Mouse (Mus musculus) MEL (cell line): Measurements from ENCODE around the gene Commd4. TPM values are rescaled to one million over a fixed set of nuclear protein-coding genes. Genes with fewer than 3 reads are reported as not detected.
A peak's percentile ranks its signal among the peaks of the same experiment; 100 is the strongest.

Source experiments
- DNase-seq: peaks from one replicate; pipeline ENCODE4 v3.0.0; 2011; ENCODE audit warnings: low read depth, low spot score
- H3K27ac ChIP-seq: 2 replicates; pipeline ENCODE4 v1.5.1; 2012; ENCODE audit warnings: low read depth, mild to moderate bottlenecking, control low read depth, low read length, moderate library complexity; ENCODE audit not compliant: control insufficient read depth
- H3K27me3 ChIP-seq, 2 experiments: fragments of 150-350 bp in 1 of 2; sonication (generic) in 1 of 2; 2 replicates each; pipeline ENCODE4 v1.6.1; 2012; ENCODE audit warnings: low read length in 2 of 2, mild to moderate bottlenecking in 2 of 2, improper control_type of control experiment in 1 of 2, moderate library complexity in 1 of 2; ENCODE audit not compliant: insufficient read depth in 2 of 2, control insufficient read depth in 1 of 2
- H3K36me3 ChIP-seq, 2 experiments: 2 replicates each; pipeline ENCODE4 v1.6.1; 2012 to 2014; ENCODE audit warnings: low read length in 2 of 2, improper control_type of control experiment in 1 of 2, inconsistent platforms in 1 of 2, mild to moderate bottlenecking in 1 of 2; ENCODE audit not compliant: insufficient read depth in 2 of 2, control insufficient read depth in 1 of 2
- H3K4me1 ChIP-seq, 2 experiments: fragments of 150-350 bp in 1 of 2; sonication (generic) in 1 of 2; 2 replicates each; pipeline ENCODE4 v1.6.1; 2012; ENCODE audit warnings: low read length in 2 of 2, improper control_type of control experiment in 1 of 2, mild to moderate bottlenecking in 1 of 2; ENCODE audit not compliant: insufficient read depth in 2 of 2, control insufficient read depth in 1 of 2
- H3K4me3 ChIP-seq, 2 experiments: fragments of 150-350 bp in 1 of 2; sonication (generic) in 1 of 2; 2 replicates each; pipeline ENCODE4 v1.5.1; 2012; ENCODE audit warnings: low read depth in 2 of 2, low read length in 2 of 2, mild to moderate bottlenecking in 2 of 2, moderate library complexity in 2 of 2, control low read depth in 1 of 2, improper control_type of control experiment in 1 of 2; ENCODE audit not compliant: control insufficient read depth in 1 of 2, insufficient read depth in 1 of 2
- H3K79me2 ChIP-seq: 2 replicates; pipeline ENCODE4 v1.6.1; 2012; ENCODE audit warnings: mild to moderate bottlenecking, low read length, moderate library complexity; ENCODE audit not compliant: control insufficient read depth, poor library complexity, insufficient read depth
- H3K9ac ChIP-seq: 2 replicates; pipeline ENCODE4 v1.6.1; 2012; ENCODE audit warnings: low read depth, mild to moderate bottlenecking, control low read depth, low read length, moderate library complexity; ENCODE audit not compliant: control insufficient read depth, poor library complexity, severe bottlenecking
- H3K9me3 ChIP-seq: fragments of 150-350 bp; sonication (generic); replicated peaks from 2 replicates; pipeline ENCODE4 v1.6.1; 2012; ENCODE audit warnings: mild to moderate bottlenecking, low read length, improper control_type of control experiment, moderate library complexity; ENCODE audit not compliant: insufficient read depth
- BHLHE40 ChIP-seq: IDR thresholded peaks from 2 replicates; pipeline ENCODE4 v1.6.1; 2012; ENCODE audit warnings: low read depth, mild to moderate bottlenecking, inconsistent platforms, low read length, improper control_type of control experiment, borderline replicate concordance
- MAZ ChIP-seq: IDR thresholded peaks from 2 replicates; pipeline ENCODE4 v1.6.1; 2012; ENCODE audit warnings: low read depth, mild to moderate bottlenecking, inconsistent platforms, low read length, improper control_type of control experiment
- MYC ChIP-seq: IDR thresholded peaks from 2 replicates; pipeline ENCODE4 v1.6.1; 2011; ENCODE audit warnings: low read depth, mild to moderate bottlenecking, low read length, improper control_type of control experiment, moderate library complexity
- POLR2A ChIP-seq, 2 experiments: IDR thresholded peaks; 2 replicates each; pipeline ENCODE4 v1.6.1; 2011 to 2012; ENCODE audit warnings: low read length in 2 of 2, mild to moderate bottlenecking in 2 of 2, control low read depth in 1 of 2, improper control_type of control experiment in 1 of 2, low read depth in 1 of 2, moderate library complexity in 1 of 2; ENCODE audit not compliant: control insufficient read depth in 1 of 2, insufficient read depth in 1 of 2, poor library complexity in 1 of 2
- POLR2AphosphoS5 ChIP-seq: IDR thresholded peaks from 2 replicates; pipeline ENCODE4 v1.6.1; 2012; ENCODE audit warnings: low read depth, borderline replicate concordance, mild to moderate bottlenecking, inconsistent platforms, low read length, moderate library complexity, mixed read lengths
- TCF12 ChIP-seq: IDR thresholded peaks from 2 replicates; pipeline ENCODE4 v1.6.1; 2014; ENCODE audit warnings: low read depth, mild to moderate bottlenecking, inconsistent platforms, low read length, improper control_type of control experiment, moderate library complexity
- UBTF ChIP-seq: IDR thresholded peaks from 2 replicates; pipeline ENCODE4 v1.6.1; 2012; ENCODE audit warnings: low read depth, mild to moderate bottlenecking, inconsistent platforms, low read length, improper control_type of control experiment, moderate library complexity, borderline replicate concordance; ENCODE audit not compliant: insufficient read depth
- ZKSCAN1 ChIP-seq: IDR thresholded peaks from 2 replicates; pipeline ENCODE4 v1.6.1; 2012; ENCODE audit warnings: low read depth, mild to moderate bottlenecking, inconsistent platforms, low read length, improper control_type of control experiment, moderate library complexity
- ZNF384 ChIP-seq: IDR thresholded peaks from 2 replicates; pipeline ENCODE4 v1.6.1; 2012; ENCODE audit warnings: low read depth, mild to moderate bottlenecking, inconsistent platforms, low read length, improper control_type of control experiment
- polyA plus RNA-seq, 2 experiments: library from polyadenylated mRNA; stranded (reverse) in 1 of 2; unstranded in 1 of 2; fragments of >175 nt in 1 of 2; fragments of >200 nt in 1 of 2; gene quantifications; 2 replicates each; pipeline versions ENCODE4 v1.2.1 to v1.2.4; 2012; ENCODE audit warnings: low replicate concordance in 2 of 2, low read depth in 1 of 2; ENCODE audit not compliant: insufficient read length in 2 of 2, insufficient read depth in 1 of 2, missing spikeins in 1 of 2
- total RNA-seq: library from RNA; depleted of rRNA; stranded (reverse); fragments of 300-350 nt; gene quantifications from 2 replicates; pipeline ENCODE4 v1.2.3, GENCODE M21; 2012

The Commd4 gene
- total and polyA plus RNA-seq, 3 experiments = 89.7 to 90.6 TPM; not detected in 1

DNA sequence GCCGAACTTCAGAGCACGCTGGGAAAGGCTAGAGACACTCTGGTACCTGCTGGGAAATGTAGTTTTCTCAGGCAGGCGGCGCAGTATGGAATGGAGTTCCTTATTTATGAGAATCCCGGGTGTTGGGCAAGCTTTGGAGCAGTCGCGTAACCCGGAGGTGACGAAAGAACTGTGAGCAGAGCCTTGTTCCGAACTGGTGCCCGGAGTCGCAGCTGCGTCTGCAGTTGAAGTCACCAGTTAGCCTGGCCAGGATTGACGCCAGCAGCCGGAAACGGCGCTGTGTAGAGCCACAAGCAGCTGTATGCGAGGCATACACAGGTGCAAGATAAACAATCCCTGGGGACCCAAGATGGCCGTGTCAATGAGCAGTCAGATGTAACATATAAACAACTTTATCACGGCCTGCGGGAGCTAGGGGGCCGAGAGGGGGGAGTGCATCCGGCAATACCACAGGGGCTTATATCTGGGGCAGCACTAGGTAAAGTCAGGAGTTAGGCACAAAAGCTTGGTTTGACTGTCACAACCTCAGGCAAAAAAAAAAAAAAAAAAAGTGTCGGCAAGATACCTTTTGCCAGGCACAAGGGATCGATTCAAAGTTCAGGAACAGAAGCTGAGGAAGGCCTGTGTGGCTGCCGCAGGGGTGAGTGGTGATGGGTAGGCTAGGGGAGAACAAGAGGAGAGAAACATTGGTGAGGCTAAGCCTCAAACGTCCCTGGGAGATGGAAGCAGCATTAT is 9.8 kb downstream of the Commd4 start, which contains the start of gene Neil1 (continued):
- peak; percentile 40; the same call in 1 of the 2 replicates for TF ChIP-seq POLR2AphosphoS5
- TF ChIP-seq MAZ = peak; percentile 69; the same call in 1 of the 2 replicates
- TF ChIP-seq ZNF384 = peak; percentile 84
- peak; percentile 57 for TF ChIP-seq MYC
- TF ChIP-seq BHLHE40 = no peak
- no peak for TF ChIP-seq UBTF

DNA sequence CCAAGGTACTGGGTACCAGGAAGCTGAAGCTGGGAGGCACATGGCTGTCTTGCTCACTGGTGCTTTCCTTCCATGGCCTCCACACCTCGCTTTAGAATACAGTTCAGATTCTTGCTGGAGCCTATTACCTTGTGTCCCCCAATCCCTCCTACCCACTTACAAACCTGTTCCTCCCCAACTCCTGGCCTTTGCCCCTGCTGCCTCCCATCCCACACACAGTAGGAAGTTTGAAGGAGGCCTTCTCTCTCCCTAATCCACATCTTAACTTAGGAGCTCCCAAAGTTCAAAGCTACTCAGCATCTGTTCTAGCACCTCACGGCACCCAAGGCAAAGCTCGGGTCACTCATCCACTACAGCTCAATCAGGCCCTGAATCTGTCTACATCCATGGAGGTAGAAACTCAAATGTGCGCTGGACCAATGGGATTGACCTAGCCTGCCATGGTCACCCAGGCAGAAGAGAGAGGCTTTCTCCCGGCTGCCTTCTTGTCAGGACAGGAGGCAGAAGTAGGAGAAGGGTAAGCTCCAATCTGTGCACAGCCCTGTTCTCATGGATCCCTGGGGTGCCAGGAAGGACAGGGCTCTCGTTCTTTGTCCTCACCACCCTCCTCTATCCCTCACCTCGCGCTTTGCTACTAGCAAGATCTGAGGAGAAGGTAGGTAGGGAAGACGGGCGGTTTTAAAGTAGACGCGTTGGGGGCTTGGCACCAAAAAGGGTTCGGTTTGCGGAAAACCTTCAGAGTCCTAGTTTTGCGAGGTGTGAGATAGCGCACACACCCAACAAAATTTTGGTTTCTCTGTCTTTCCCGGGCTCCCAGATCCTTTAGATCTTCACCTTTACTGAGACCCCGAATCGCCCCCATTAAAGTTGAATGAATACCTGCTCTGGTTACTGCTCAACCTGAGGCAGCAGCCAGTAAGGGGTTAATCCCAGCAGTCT is 10.7 kb downstream of the Commd4 start:
- H3K79me2 ChIP-seq = no peaks in the 10 kb centered on the region; the same call in 1 of the 2 replicates
- H3K27me3 ChIP-seq = no peaks in the 10 kb centered on the region
- TF ChIP-seq TCF12 = no peak
- peak; percentile 7; the same call in 1 of the 2 replicates for TF ChIP-seq ZKSCAN1
- TF ChIP-seq, all 39 proteins: peak for 1
- Histone ChIP-seq H3K36me3 (no peaks in the 10 kb centered on the region; a peak in 1 of 4 replicates), H3K27ac (no peak overlapping the region; the same call in 1 of the 2 replicates), H3K4me1 (no peaks in the 10 kb centered on the region; a peak in 1 of 4 replicates), H3K9me3 (no peaks in the 10 kb centered on the region), H3K9ac (peak overlapping the region; percentile 67), H3K4me3 (peak overlapping the region; percentile 60 to 67)
- DNase-seq = no peak

DNA sequence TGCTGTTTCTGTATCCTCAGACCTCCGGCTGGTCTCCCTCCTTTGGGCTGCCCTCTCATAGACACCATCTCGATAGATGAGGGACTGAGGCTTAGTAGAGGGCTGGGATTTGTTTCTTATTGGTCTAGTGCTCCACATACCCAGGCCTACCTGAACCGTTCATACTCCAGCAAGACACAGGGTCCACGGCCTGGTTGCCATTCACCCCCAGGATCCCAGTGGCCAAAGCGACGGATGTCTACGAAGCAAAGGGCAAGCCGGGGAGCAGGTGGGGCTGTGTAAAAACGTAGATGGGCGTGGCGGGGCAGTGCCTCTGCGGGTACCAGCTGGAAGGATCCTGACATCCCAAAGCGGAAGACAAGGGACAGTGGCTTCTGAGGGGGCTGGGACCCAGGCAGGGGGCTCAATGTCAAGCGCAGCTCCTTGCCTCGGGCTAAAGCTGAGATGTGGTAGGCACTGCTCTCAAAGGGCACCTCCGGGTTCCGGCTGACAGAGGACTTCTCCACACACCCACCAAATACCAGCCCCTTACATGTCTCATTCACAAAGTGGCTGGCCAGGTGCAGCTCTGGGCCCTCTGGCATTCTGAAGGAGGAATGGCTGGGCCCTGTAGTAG is 11.6 kb downstream of the Commd4 start:
- Histone ChIP-seq H3K4me1 (no peaks in the 10 kb centered on the region; a peak in 1 of 4 replicates), H3K27ac (no peak overlapping the region)
- TF ChIP-seq BHLHE40 (no peak), POLR2A (IDR thresholded peaks at IDR 0.05; ENCODE audit: control insufficient read depth in 1 of 2, insufficient read depth in 1 of 2, low read depth in 1 of 2, low read length in 2 of 2, poor library complexity in 1 of 2) (no peak), ZKSCAN1 (no peak)
- TF ChIP-seq, all 39 proteins: peak for 0
- no peaks in the 10 kb centered on the region; the same call in 1 of the 2 replicates for H3K79me2 ChIP-seq
- no peak overlapping the region for H3K9ac ChIP-seq
- DNase-seq = no peak
- H3K4me3 ChIP-seq = no peak overlapping the region
- no peaks in the 10 kb centered on the region for H3K9me3 ChIP-seq
- no peaks in the 10 kb centered on the region; a peak in 2 of 4 replicates for H3K36me3 ChIP-seq
- no peaks in the 10 kb centered on the region for H3K27me3 ChIP-seq
